Mouse (Mus musculus) limb, embryonic 15.5 days (tissue): ENCODE measurements at regions not wholly inside any gene's neighbourhood (a gene's known extent, or its start where the extent isn't known, plus 50 kb on each side); places are given as distances from the start of the nearest gene placed in this dataset.

Experiments
- ATAC-seq: fragments of 200-750 bp; cut with Nextera tagmentation; 2 replicates; pipeline ENCODE4 v1.8.0; 2017; ENCODE audit warnings: low read depth, moderate TSS enrichment; ENCODE audit not compliant: insufficient number of reproducible peaks, low FRiP score, low TSS enrichment
- H3K27ac ChIP-seq: fragments of 300-500 bp; sonication (generic); 2 replicates; pipeline ENCODE4 v1.5.1; 2015; ENCODE audit warnings: moderate library complexity, mild to moderate bottlenecking, inconsistent platforms
- H3K27me3 ChIP-seq: fragments of 300-500 bp; sonication (generic); 2 replicates; pipeline ENCODE4 v1.6.1; 2015; ENCODE audit warnings: inconsistent platforms
- H3K36me3 ChIP-seq: fragments of 300-500 bp; sonication (generic); 2 replicates; pipeline ENCODE4 v1.6.1; 2015; ENCODE audit warnings: inconsistent platforms
- H3K4me1 ChIP-seq: fragments of 300-500 bp; sonication (generic); 2 replicates; pipeline ENCODE4 v1.6.1; 2015; ENCODE audit warnings: inconsistent platforms
- H3K4me2 ChIP-seq: fragments of 300-500 bp; sonication (generic); 2 replicates; pipeline ENCODE4 v1.6.1; 2015; ENCODE audit warnings: mild to moderate bottlenecking, inconsistent platforms
- H3K4me3 ChIP-seq: fragments of 300-500 bp; sonication (generic); 2 replicates; pipeline ENCODE4 v1.5.1; 2015; ENCODE audit warnings: mild to moderate bottlenecking, inconsistent platforms
- H3K9ac ChIP-seq: fragments of 300-500 bp; sonication (generic); 2 replicates; pipeline ENCODE4 v1.6.1; 2015; ENCODE audit warnings: inconsistent platforms
- H3K9me3 ChIP-seq: fragments of 300-500 bp; sonication (generic); 2 replicates; pipeline ENCODE4 v1.6.1; 2016; ENCODE audit warnings: inconsistent platforms
- WGBS: fragments of 180-500 bp; shearing (Covaris S2); methylation state at CpG from one replicate; pipeline ENCODE4 v1.1.7; 2015; 5-methylcytosine and 5-hydroxymethylcytosine counted together

GRCm38 (mm10) chr10:17475976-17476375 is 247.0 kb upstream of the Cited2 start:
- H3K36me3 ChIP-seq = no peaks in the 10 kb centered on the region

GRCm38 (mm10) chr10:17476720-17477119 is 246.3 kb upstream of the Cited2 start:
- H3K4me3 ChIP-seq = no peak overlapping the region
- no peaks in the 10 kb centered on the region for H3K36me3 ChIP-seq
- ATAC-seq = no peak
- WGBS = 75% methylated on average over 6 of the region's 6 CpGs
- no peak overlapping the region for H3K27ac ChIP-seq
- no peaks in the 10 kb centered on the region for H3K9me3 ChIP-seq
- H3K4me2 ChIP-seq = no peak overlapping the region
- no peaks in the 10 kb centered on the region for H3K27me3 ChIP-seq
- H3K4me1 ChIP-seq = peaks cover 6% of the 10 kb centered on the region; the same call in 1 of the 2 replicates
- no peak overlapping the region for H3K9ac ChIP-seq

More at GRCm38 (mm10) chr10:17475976-17476375, 247.0 kb upstream of the Cited2 start:
- Histone ChIP-seq H3K27ac (no peak overlapping the region), H3K4me2 (no peak overlapping the region), H3K9me3 (no peaks in the 10 kb centered on the region), H3K27me3 (no peaks in the 10 kb centered on the region), H3K4me1 (peaks cover 6% of the 10 kb centered on the region; the same call in 1 of the 2 replicates), H3K9ac (no peak overlapping the region), H3K4me3 (no peak overlapping the region)
- 87% methylated on average over 3 of the region's 3 CpGs for WGBS
- no peak for ATAC-seq

GRCm38 (mm10) chr10:17478761-17479632 is 244.0 kb upstream of the Cited2 start:
- no peak for ATAC-seq
- H3K9me3 ChIP-seq = no peaks in the 10 kb centered on the region
- H3K9ac ChIP-seq = no peak overlapping the region
- H3K4me2 ChIP-seq = 0 out of 2 replicates have a peak overlapping the region, but pooled peaks have one; percentile 5
- no peaks in the 10 kb centered on the region for H3K27me3 ChIP-seq
- no peak overlapping the region for H3K27ac ChIP-seq
- no peak overlapping the region for H3K4me3 ChIP-seq
- H3K36me3 ChIP-seq = no peaks in the 10 kb centered on the region
- 29% methylated on average over 8 of the region's 8 CpGs for WGBS
- H3K4me1 ChIP-seq = peaks cover 6% of the 10 kb centered on the region; the same call in 1 of the 2 replicates

GRCm38 (mm10) chr10:17482751-17483150 is 240.3 kb upstream of the Cited2 start:
- Histone ChIP-seq H3K4me3 (no peak overlapping the region), H3K9me3 (no peaks in the 10 kb centered on the region), H3K27me3 (no peaks in the 10 kb centered on the region), H3K4me1 (peaks cover 6% of the 10 kb centered on the region; the same call in 1 of the 2 replicates), H3K36me3 (no peaks in the 10 kb centered on the region), H3K27ac (no peak overlapping the region), H3K9ac (no peak overlapping the region), H3K4me2 (no peak overlapping the region)
- WGBS = 72% methylated on average over 4 of the region's 4 CpGs
- ATAC-seq = no peak

- Histone ChIP-seq H3K4me2 (no peak overlapping the region), H3K27me3 (no peaks in the 10 kb centered on the region), H3K9me3 (no peaks in the 10 kb centered on the region), H3K4me1 (no peaks in the 10 kb centered on the region), H3K9ac (no peak overlapping the region), H3K4me3 (no peak overlapping the region), H3K36me3 (no peaks in the 10 kb centered on the region), H3K27ac (no peak overlapping the region)
- WGBS = 78% methylated on average over 5 of the region's 5 CpGs
- ATAC-seq = no peak
Observed at GRCm38 (mm10) chr10:17485049-17485449, 238.0 kb upstream of the Cited2 start.

GRCm38 (mm10) chr10:17485515-17485914 is 237.5 kb upstream of the Cited2 start:
- Histone ChIP-seq H3K4me1 (no peaks in the 10 kb centered on the region), H3K27me3 (no peaks in the 10 kb centered on the region), H3K27ac (no peak overlapping the region), H3K9me3 (no peaks in the 10 kb centered on the region), H3K9ac (no peak overlapping the region), H3K36me3 (no peaks in the 10 kb centered on the region), H3K4me3 (no peak overlapping the region), H3K4me2 (no peak overlapping the region)
- ATAC-seq = no peak
- 85% methylated on average over 2 of the region's 2 CpGs for WGBS

- no peaks in the 10 kb centered on the region for H3K36me3 ChIP-seq
- ATAC-seq = no peak
- WGBS = 88% methylated on average over 3 of the region's 3 CpGs
Observed at GRCm38 (mm10) chr10:17486011-17486410, 237.0 kb upstream of the Cited2 start.

GRCm38 (mm10) chr10:17487460-17487859 is 235.6 kb upstream of the Cited2 start:
- no peaks in the 10 kb centered on the region for H3K9me3 ChIP-seq
- no peak overlapping the region for H3K4me2 ChIP-seq
- 91% methylated on average over 5 of the region's 5 CpGs for WGBS
- no peaks in the 10 kb centered on the region for H3K4me1 ChIP-seq
- no peak overlapping the region for H3K27ac ChIP-seq
- H3K27me3 ChIP-seq = no peaks in the 10 kb centered on the region
- H3K36me3 ChIP-seq = no peaks in the 10 kb centered on the region
- H3K4me3 ChIP-seq = no peak overlapping the region
- no peak overlapping the region for H3K9ac ChIP-seq
- no peak for ATAC-seq

More at GRCm38 (mm10) chr10:17486011-17486410, 237.0 kb upstream of the Cited2 start:
- H3K4me2 ChIP-seq = no peak overlapping the region
- H3K9ac ChIP-seq = no peak overlapping the region
- H3K4me1 ChIP-seq = no peaks in the 10 kb centered on the region
- H3K27me3 ChIP-seq = no peaks in the 10 kb centered on the region
- no peak overlapping the region for H3K4me3 ChIP-seq
- H3K9me3 ChIP-seq = no peaks in the 10 kb centered on the region
- H3K27ac ChIP-seq = no peak overlapping the region

- no peak overlapping the region for H3K9ac ChIP-seq
- H3K27ac ChIP-seq = no peak overlapping the region
- H3K9me3 ChIP-seq = no peaks in the 10 kb centered on the region
- H3K4me2 ChIP-seq = no peak overlapping the region
- H3K27me3 ChIP-seq = no peaks in the 10 kb centered on the region
- WGBS = 80% methylated on average over 5 of the region's 5 CpGs
- H3K36me3 ChIP-seq = no peaks in the 10 kb centered on the region
- no peaks in the 10 kb centered on the region for H3K4me1 ChIP-seq
- no peak for ATAC-seq
- no peak overlapping the region for H3K4me3 ChIP-seq
Observed at GRCm38 (mm10) chr10:17491611-17492305, 231.3 kb upstream of the Cited2 start.

- H3K4me3 ChIP-seq = no peak overlapping the region
- WGBS = 61% methylated on average over 6 of the region's 6 CpGs
- ATAC-seq = no peak
Observed at GRCm38 (mm10) chr10:17493137-17493536, 229.9 kb upstream of the Cited2 start.

GRCm38 (mm10) chr10:17496831-17497230 is 226.2 kb upstream of the Cited2 start:
- H3K9me3 ChIP-seq = no peaks in the 10 kb centered on the region
- H3K9ac ChIP-seq = no peak overlapping the region
- H3K4me3 ChIP-seq = no peak overlapping the region
- H3K4me1 ChIP-seq = no peaks in the 10 kb centered on the region
- WGBS = 29% methylated on average over 3 of the region's 3 CpGs
- no peaks in the 10 kb centered on the region for H3K36me3 ChIP-seq
- H3K27me3 ChIP-seq = no peaks in the 10 kb centered on the region
- no peak overlapping the region for H3K27ac ChIP-seq
- H3K4me2 ChIP-seq = no peak overlapping the region
- no peak for ATAC-seq

More at GRCm38 (mm10) chr10:17493137-17493536, 229.9 kb upstream of the Cited2 start:
- Histone ChIP-seq H3K36me3 (no peaks in the 10 kb centered on the region), H3K4me1 (no peaks in the 10 kb centered on the region), H3K9me3 (no peaks in the 10 kb centered on the region), H3K9ac (no peak overlapping the region), H3K27me3 (no peaks in the 10 kb centered on the region), H3K27ac (no peak overlapping the region), H3K4me2 (no peak overlapping the region)

- ATAC-seq = no peak
- no peak overlapping the region for H3K4me3 ChIP-seq
- H3K9ac ChIP-seq = no peak overlapping the region
- no peaks in the 10 kb centered on the region for H3K36me3 ChIP-seq
- no peak overlapping the region for H3K27ac ChIP-seq
- WGBS = 87% methylated on average over 4 of the region's 4 CpGs
- H3K4me2 ChIP-seq = no peak overlapping the region
- H3K4me1 ChIP-seq = peaks cover 5% of the 10 kb centered on the region; the same call in 1 of the 2 replicates
- no peaks in the 10 kb centered on the region for H3K27me3 ChIP-seq
- no peaks in the 10 kb centered on the region for H3K9me3 ChIP-seq
Observed at GRCm38 (mm10) chr10:17510626-17511193, 212.3 kb upstream of the Cited2 start.
